Mouse (Mus musculus) cortical plate, adult 2 months (tissue): ENCODE measurements around the gene Xirp2.

ENCODE experiments used
- CTCF ChIP-seq: fragments of 200-500 bp; IDR thresholded peaks from 2 replicates; pipeline ENCODE4 v1.5.1; 2011; ENCODE audit warnings: mild to moderate bottlenecking, control low read depth, low read length; ENCODE audit not compliant: insufficient read depth; ENCODE audit errors: extremely low read depth
- POLR2A ChIP-seq: fragments of 200-500 bp; IDR thresholded peaks from 2 replicates; pipeline ENCODE4 v1.6.1; 2011; ENCODE audit warnings: mild to moderate bottlenecking, low read length, control low read depth; ENCODE audit not compliant: insufficient read depth; ENCODE audit errors: extremely low read depth

DNA sequence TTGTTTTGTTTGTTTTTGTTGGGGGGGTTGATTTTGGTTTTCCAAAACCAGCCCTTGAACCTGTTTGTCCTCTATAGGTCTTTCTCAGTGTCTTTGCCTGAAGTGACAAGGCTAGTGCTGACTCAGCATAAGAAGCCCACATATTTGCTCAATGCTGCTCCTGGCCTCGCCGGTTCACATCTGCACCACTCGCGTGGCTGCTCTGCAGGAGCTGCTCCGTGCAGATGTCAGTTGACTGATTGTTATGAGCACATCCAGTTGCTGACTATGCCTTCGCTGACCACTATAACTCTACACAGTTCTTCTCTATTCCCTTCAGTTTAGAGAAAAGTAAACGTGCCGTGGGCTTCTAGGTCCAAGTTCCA, 43.3 kb downstream of the Xirp2 start:
- TF ChIP-seq CTCF (no peak), POLR2A (no peak)
